31 mouse cellular contexts compared by ENCODE assay signal in genomic region chr4:123308292-123308691, GRCm38 (mm10). TPM values are rescaled to one million over a fixed set of nuclear protein-coding genes. Genes with fewer than 3 reads are reported as not detected.
DNase-seq lines count a peak whose midpoint lies in the region; ATAC-seq and TF ChIP-seq lines count a peak whose summit lies in the region.
"Had no signal": no experiment of that assay in that cellular context is flagged by ENCODE, and none has a peak within 500 bp of the region (broad histone marks: within the 10 kb centered on the region; RNA-seq: fewer than 3 reads in every experiment).

No protein-coding gene starts in this region.

- intact Hi-C loops in heart, adult 2 months (cut with DNase I), result loop anchor here (5.0 to 10.0 kb wide), 5 partner anchors 49 to 587 kb away; no protein-coding TSS in a partner anchor

- no peak for TF ChIP-seq CTCF in heart, adult 2 months (IDR thresholded peaks at IDR 0.05)

- H3K4me1 ChIP-seq in forebrain, embryonic 11.5 days (replicated peaks; ENCODE audit: control insufficient read depth, insufficient read depth, low read length), result no peaks in the 10 kb centered on the region
- H3K4me1 ChIP-seq in forebrain, embryonic 14.5 days (ENCODE audit: control insufficient read depth, insufficient read depth, low read length), result no peaks in the 10 kb centered on the region
- peaks cover 1% of the 10 kb centered on the region; the same call in 1 of the 2 replicates for H3K4me1 ChIP-seq in heart, adult 2 months (ENCODE audit: control insufficient read depth, insufficient read depth, low read length)
- peaks cover 23% of the 10 kb centered on the region for H3K4me1 ChIP-seq in heart, embryonic 12.5 days (replicated peaks)
- H3K4me1 ChIP-seq: hindbrain, embryonic 15.5 days; neural tube, embryonic 15.5 days had no signal

- no peak overlapping the region for H3K4me2 ChIP-seq in forebrain, embryonic 11.5 days (ENCODE audit: low read depth, low read length, severe bottlenecking)
- H3K4me2 ChIP-seq in forebrain, embryonic 14.5 days (ENCODE audit: low read length), result no peak overlapping the region
- H3K4me2 ChIP-seq in heart, embryonic 12.5 days, result no peak overlapping the region
- H3K4me2 ChIP-seq: hindbrain, embryonic 15.5 days; liver, embryonic 13.5 days; lung, embryonic 14.5 days; midbrain, embryonic 11.5 days; neural tube, embryonic 15.5 days had no signal

- no peak overlapping the region for H3K9ac ChIP-seq in forebrain, embryonic 11.5 days (ENCODE audit: low read length)
- H3K9ac ChIP-seq in forebrain, embryonic 14.5 days (ENCODE audit: low read length), result no peak overlapping the region
- H3K9ac ChIP-seq in heart, adult 2 months (ENCODE audit: low read depth, low read length), result no peak overlapping the region
- H3K9ac ChIP-seq in heart, embryonic 12.5 days, result no peak overlapping the region
- H3K9ac ChIP-seq: forebrain, postnatal 0 days; hindbrain, embryonic 15.5 days; liver, embryonic 13.5 days; lung, embryonic 14.5 days; neural tube, embryonic 15.5 days had no signal

- no peaks in the 10 kb centered on the region for H3K9me3 ChIP-seq in forebrain, embryonic 11.5 days (ENCODE audit: control insufficient read depth, low read length)
- no peaks in the 10 kb centered on the region for H3K9me3 ChIP-seq in forebrain, embryonic 14.5 days (replicated peaks; ENCODE audit: control insufficient read depth, low read length)
- H3K9me3 ChIP-seq in heart, embryonic 12.5 days (replicated peaks), result 0 out of 2 replicates have a peak, but pooled peaks cover 9% of the 10 kb centered on the region
- H3K9me3 ChIP-seq: hindbrain, embryonic 15.5 days; liver, embryonic 13.5 days; neural tube, embryonic 15.5 days had no signal

- TF ChIP-seq EP300 in heart, adult 2 months (IDR thresholded peaks at IDR 0.05; ENCODE audit: insufficient read depth, low read depth, low read length), result 0 out of 2 replicates have a peak, but pooled peaks have one; percentile 64

- no peak overlapping the region for H3K4me3 ChIP-seq in forebrain, embryonic 11.5 days (ENCODE audit: low read depth, low read length)
- H3K4me3 ChIP-seq in forebrain, embryonic 14.5 days (ENCODE audit: low read depth, low read length), result no peak overlapping the region
- H3K4me3 ChIP-seq in heart, adult 2 months, result no peak overlapping the region
- no peak overlapping the region for H3K4me3 ChIP-seq in heart, embryonic 12.5 days
- H3K4me3 ChIP-seq: embryonic facial prominence, embryonic 10.5 days; hindbrain, embryonic 15.5 days; left cerebral cortex, adult 2 months; liver, embryonic 13.5 days; neural tube, embryonic 15.5 days had no signal

- peak; percentile 41 for DNase-seq in forebrain, embryonic 11.5 days (ENCODE audit: low spot score)
- no peak for DNase-seq in forebrain, embryonic 14.5 days (ENCODE audit: low spot score)
- DNase-seq in heart, adult 2 months, result peak in 1 of 2 experiments; percentile 28
- DNase-seq in lung, postnatal 36 days, result peak; percentile 37
- no peak for DNase-seq in lung, postnatal 4 days
- no peak for DNase-seq in spleen, postnatal 10 days (ENCODE audit: low spot score in 2 of 2)
- DNase-seq: cerebellum, adult 11 months; cerebellum, postnatal 10 days; forebrain, postnatal 0 days; kidney, adult 2 months; kidney, postnatal 10 days; liver, embryonic 13.5 days; lung, embryonic 14.5 days; right cerebral cortex, adult 18-20 months; right cerebral cortex, postnatal 4 days; thymus, adult 18-20 months; thymus, postnatal 36 days had no signal

- no peaks in the 10 kb centered on the region for H3K36me3 ChIP-seq in forebrain, embryonic 11.5 days (ENCODE audit: control insufficient read depth, insufficient read depth, low read length)
- H3K36me3 ChIP-seq in forebrain, embryonic 14.5 days (ENCODE audit: control insufficient read depth, insufficient read depth, low read length), result peaks cover 8% of the 10 kb centered on the region; the same call in 1 of the 2 replicates
- no peaks in the 10 kb centered on the region for H3K36me3 ChIP-seq in heart, adult 2 months (ENCODE audit: control insufficient read depth, insufficient read depth, low read length)
- peaks cover 19% of the 10 kb centered on the region for H3K36me3 ChIP-seq in heart, embryonic 12.5 days

- no peak for ATAC-seq in forebrain, embryonic 11.5 days (replicated peaks; ENCODE audit: low FRiP score)
- no peak for ATAC-seq in forebrain, embryonic 14.5 days
- ATAC-seq in heart, embryonic 12.5 days (ENCODE audit: insufficient number of reproducible peaks, low FRiP score), result no peak
- ATAC-seq: forebrain, postnatal 0 days had no signal

- no peak overlapping the region for H3K27ac ChIP-seq in forebrain, embryonic 11.5 days (ENCODE audit: low read depth, low read length)
- H3K27ac ChIP-seq in forebrain, embryonic 14.5 days (ENCODE audit: low read depth, low read length), result no peak overlapping the region
- no peak overlapping the region for H3K27ac ChIP-seq in heart, adult 2 months
- H3K27ac ChIP-seq in heart, embryonic 12.5 days (ENCODE audit: poor library complexity, severe bottlenecking), result no peak overlapping the region
- H3K27ac ChIP-seq: embryonic facial prominence, embryonic 10.5 days; hindbrain, embryonic 15.5 days; left cerebral cortex, adult 2 months; liver, embryonic 13.5 days; neural tube, embryonic 15.5 days had no signal

- no peaks in the 10 kb centered on the region for H3K79me2 ChIP-seq in heart, adult 2 months (replicated peaks; ENCODE audit: control insufficient read depth, insufficient read depth, low read length)

- 60% methylated on average over 3 of the region's 3 CpGs for WGBS in forebrain, embryonic 11.5 days
- WGBS in forebrain, embryonic 14.5 days, result 62% methylated on average over 3 of the region's 3 CpGs
- WGBS in heart, adult 2 months, result 25% methylated on average over 3 of the region's 3 CpGs
- 45% methylated on average over 3 of the region's 3 CpGs for WGBS in heart, embryonic 12.5 days

- TF ChIP-seq POLR2A in heart, adult 2 months (IDR thresholded peaks at IDR 0.05; ENCODE audit: insufficient read depth, low read depth, low read length), result no peak

- no peaks in the 10 kb centered on the region for H3K27me3 ChIP-seq in forebrain, embryonic 11.5 days (ENCODE audit: control insufficient read depth, insufficient read depth, low read length)
- no peaks in the 10 kb centered on the region for H3K27me3 ChIP-seq in forebrain, embryonic 14.5 days (replicated peaks; ENCODE audit: control insufficient read depth, insufficient read depth, low read length)
- H3K27me3 ChIP-seq in heart, adult 2 months (ENCODE audit: control insufficient read depth, insufficient read depth, low read length), result no peaks in the 10 kb centered on the region
- no peaks in the 10 kb centered on the region for H3K27me3 ChIP-seq in heart, embryonic 12.5 days (replicated peaks)
- H3K27me3 ChIP-seq: hindbrain, embryonic 15.5 days; liver, embryonic 13.5 days; neural tube, embryonic 15.5 days had no signal

RNA-seq across cellular contexts. Expression of gene Oxct2a, which starts 15.1 kb away (rescaled TPM):
- not detected in 2 replicates for polyA plus RNA-seq in forebrain, embryonic 11.5 days (2014; fragmentation: Nextera tagmentation; extraction: Ambion mirVana)
- not detected in 2 replicates for polyA plus RNA-seq in forebrain, embryonic 14.5 days (2014; fragmentation: Nextera tagmentation; extraction: Ambion mirVana)
- total RNA-seq in heart, adult 2 months (2021), result not detected
- 0.06 TPM in 1 of 2 replicates, not detected in the other for polyA plus RNA-seq in heart, adult 2 months (2012; rRNA removed)
- polyA plus RNA-seq in heart, embryonic 12.5 days (2016; fragmentation: Nextera tagmentation; extraction: Ambion mirVana), result not detected in 2 replicates
- total RNA-seq: adrenal gland, adult 18-20 months; adrenal gland, postnatal 4 days; heart, postnatal 36 days; layer of hippocampus, postnatal 10 days; left cerebral cortex, adult 2 months; left cerebral cortex, postnatal 36 days; megakaryocyte progenitor cell, adult 5-6 weeks had no signal
- polyA plus RNA-seq: embryonic facial prominence, embryonic 10.5 days; hindbrain, embryonic 15.5 days; intestine, embryonic 14.5 days; lung, embryonic 14.5 days; midbrain, embryonic 11.5 days; stomach, embryonic 16.5 days had no signal

RNA-seq across cellular contexts. Expression of gene Bmp8a, which starts 34.8 kb away (rescaled TPM):
- 0.13 and 0.23 TPM in 2 replicates for polyA plus RNA-seq in forebrain, embryonic 11.5 days (2014; fragmentation: Nextera tagmentation; extraction: Ambion mirVana)
- polyA plus RNA-seq in forebrain, embryonic 14.5 days (2014; fragmentation: Nextera tagmentation; extraction: Ambion mirVana), result 0.09 TPM in 1 of 2 replicates, not detected in the other
- total RNA-seq in heart, adult 2 months (2021), result not detected
- not detected in 2 replicates for polyA plus RNA-seq in heart, adult 2 months (2012; rRNA removed)
- 0.14 and 0.31 TPM in 2 replicates for polyA plus RNA-seq in heart, embryonic 12.5 days (2016; fragmentation: Nextera tagmentation; extraction: Ambion mirVana)
- total RNA-seq: adrenal gland, adult 18-20 months; adrenal gland, postnatal 4 days; layer of hippocampus, postnatal 10 days had no signal
- polyA plus RNA-seq: embryonic facial prominence, embryonic 10.5 days had no signal

RNA-seq across cellular contexts. Expression of gene Pabpc4, which starts 46.1 kb away (rescaled TPM):
- polyA plus RNA-seq in forebrain, embryonic 11.5 days (2014; fragmentation: Nextera tagmentation; extraction: Ambion mirVana), result 46.6 and 47.0 TPM in 2 replicates
- polyA plus RNA-seq in forebrain, embryonic 14.5 days (2014; fragmentation: Nextera tagmentation; extraction: Ambion mirVana), result 35.6 and 36.3 TPM in 2 replicates
- 100 to 1,000 TPM; 336 to 376 TPM for total RNA-seq in heart, adult 2 months (2021)
- 207 and 299 TPM in 2 replicates for polyA plus RNA-seq in heart, adult 2 months (2012; rRNA removed)
- 62.7 and 63.0 TPM in 2 replicates for polyA plus RNA-seq in heart, embryonic 12.5 days (2016; fragmentation: Nextera tagmentation; extraction: Ambion mirVana)

Comparison
In these comparisons a context has a peak if more than half of its experiments do, and no peak if none do; other contexts are left out.
1. DNase-seq: peak in forebrain, embryonic 11.5 days (single experiment) and lung, postnatal 36 days (single experiment); none in forebrain, embryonic 14.5 days (single experiment), lung, postnatal 4 days (0 of 2) and spleen, postnatal 10 days (0 of 2).